Mouse (Mus musculus): Measurements from ENCODE around the gene Mettl27. TPM values are rescaled to one million over a fixed set of nuclear protein-coding genes. Genes with fewer than 3 reads are reported as not detected.
"Not testable (repeated sequence)": the region's sequence is repeated elsewhere in the genome, so short reads cannot be mapped to it uniquely, and the experiment has no call there.

Mettl27 gene
- polyA plus RNA-seq, 1 experiment from 2014 or later: 7.5 TPM

GRCm38 (mm10) chr5:134926726-134927125 is 5.4 kb upstream of the Mettl27 start:
- H3K4me2 ChIP-seq (replicated peaks): no peak overlapping the region
- WGBS: 77% methylated on average over 4 of the region's 4 CpGs
- H3K27ac ChIP-seq: no peak overlapping the region
- no peaks in the 10 kb centered on the region for H3K27me3 ChIP-seq
- H3K36me3 ChIP-seq: no peaks in the 10 kb centered on the region
- H3K4me3 ChIP-seq (replicated peaks): no peak overlapping the region
- no peaks in the 10 kb centered on the region for H3K9me3 ChIP-seq
- no peak overlapping the region for H3K9ac ChIP-seq (replicated peaks)
- ATAC-seq: no peak
- H3K4me1 ChIP-seq (replicated peaks): no peaks in the 10 kb centered on the region

GRCm38 (mm10) chr5:134929988-134930387 is 2.2 kb upstream of the Mettl27 start:
- H3K4me2 ChIP-seq (replicated peaks): no peak overlapping the region
- no peak overlapping the region for H3K4me3 ChIP-seq (replicated peaks)
- H3K27ac ChIP-seq: no peak overlapping the region
- WGBS: 90% methylated on average over 2 of the region's 2 CpGs
- ATAC-seq: no peak
- no peak overlapping the region for H3K9ac ChIP-seq (replicated peaks)
- H3K4me1 ChIP-seq (replicated peaks): peaks cover 7% of the 10 kb centered on the region
- H3K9me3 ChIP-seq: no peaks in the 10 kb centered on the region
- no peaks in the 10 kb centered on the region for H3K27me3 ChIP-seq
- no peaks in the 10 kb centered on the region for H3K36me3 ChIP-seq

GRCm38 (mm10) chr5:134932903-134933276 is 722 bp downstream of the Mettl27 start:
- no peak; the same call in 1 of the 2 replicates for ATAC-seq
- no peaks in the 10 kb centered on the region for H3K36me3 ChIP-seq
- H3K27me3 ChIP-seq: no peaks in the 10 kb centered on the region
- peak overlapping the region; percentile 66 for H3K4me3 ChIP-seq (replicated peaks)
- peak overlapping the region; percentile 94 for H3K4me2 ChIP-seq (replicated peaks)
- 51% methylated on average over 9 of the region's 9 CpGs for WGBS
- no peaks in the 10 kb centered on the region for H3K9me3 ChIP-seq
- no peak overlapping the region for H3K27ac ChIP-seq
- no peak overlapping the region for H3K9ac ChIP-seq (replicated peaks)
- H3K4me1 ChIP-seq (replicated peaks): peaks cover 7% of the 10 kb centered on the region

- H3K27ac ChIP-seq: no peak overlapping the region
- no peaks in the 10 kb centered on the region for H3K27me3 ChIP-seq
- H3K9ac ChIP-seq (replicated peaks): no peak overlapping the region
- peaks cover 7% of the 10 kb centered on the region for H3K4me1 ChIP-seq (replicated peaks)
- ATAC-seq: no peak
- no peaks in the 10 kb centered on the region for H3K9me3 ChIP-seq
- H3K36me3 ChIP-seq: no peaks in the 10 kb centered on the region
- no peak overlapping the region for H3K4me3 ChIP-seq (replicated peaks)
- peak overlapping the region; percentile 94; the same call in 1 of the 2 replicates for H3K4me2 ChIP-seq (replicated peaks)
- WGBS: 92% methylated on average over 8 of the region's 8 CpGs
Measured at GRCm38 (mm10) chr5:134933281-134933680, 1.1 kb downstream of the Mettl27 start.

- not testable (repeated sequence) for H3K9me3 ChIP-seq; ATAC-seq; H3K4me1 ChIP-seq (replicated peaks); H3K4me2 ChIP-seq (replicated peaks); H3K36me3 ChIP-seq; H3K4me3 ChIP-seq (replicated peaks); H3K9ac ChIP-seq (replicated peaks); H3K27ac ChIP-seq; H3K27me3 ChIP-seq
- WGBS: 88% methylated on average over 5 of the region's 5 CpGs
Measured at GRCm38 (mm10) chr5:134933686-134934085, 1.5 kb downstream of the Mettl27 start.

- no peak overlapping the region for H3K27ac ChIP-seq
- peaks cover 7% of the 10 kb centered on the region for H3K4me1 ChIP-seq (replicated peaks)
- no peaks in the 10 kb centered on the region for H3K9me3 ChIP-seq
- H3K4me2 ChIP-seq (replicated peaks): no peak overlapping the region
- no peaks in the 10 kb centered on the region for H3K36me3 ChIP-seq
- H3K9ac ChIP-seq (replicated peaks): no peak overlapping the region
- ATAC-seq: no peak
- H3K27me3 ChIP-seq: no peaks in the 10 kb centered on the region
- H3K4me3 ChIP-seq (replicated peaks): no peak overlapping the region
- WGBS: 94% methylated on average over 3 of the region's 3 CpGs
Measured at GRCm38 (mm10) chr5:134934666-134935065, 2.5 kb downstream of the Mettl27 start.

GRCm38 (mm10) chr5:134936051-134936450 is 3.9 kb downstream of the Mettl27 start:
- Histone ChIP-seq H3K4me1 (replicated peaks) (peaks cover 7% of the 10 kb centered on the region), H3K27ac (no peak overlapping the region), H3K4me3 (replicated peaks) (no peak overlapping the region), H3K9me3 (no peaks in the 10 kb centered on the region), H3K27me3 (no peaks in the 10 kb centered on the region), H3K36me3 (no peaks in the 10 kb centered on the region), H3K4me2 (replicated peaks) (no peak overlapping the region), H3K9ac (replicated peaks) (no peak overlapping the region)
- ATAC-seq: no peak
- WGBS: 92% methylated on average over 6 of the region's 6 CpGs

GRCm38 (mm10) chr5:134936626-134937185 is 4.5 kb downstream of the Mettl27 start:
- WGBS: 91% methylated on average over 6 of the region's 6 CpGs
- Histone ChIP-seq H3K4me3 (replicated peaks) (no peak overlapping the region), H3K36me3 (no peaks in the 10 kb centered on the region), H3K9ac (replicated peaks) (no peak overlapping the region), H3K9me3 (no peaks in the 10 kb centered on the region), H3K27ac (no peak overlapping the region), H3K4me2 (replicated peaks) (no peak overlapping the region), H3K4me1 (replicated peaks) (peaks cover 7% of the 10 kb centered on the region), H3K27me3 (no peaks in the 10 kb centered on the region)
- no peak for ATAC-seq

GRCm38 (mm10) chr5:134939069-134939468 is 6.9 kb downstream of the Mettl27 start:
- 71% methylated on average over 3 of the region's 3 CpGs for WGBS
- ATAC-seq: no peak
- no peaks in the 10 kb centered on the region for H3K36me3 ChIP-seq

GRCm38 (mm10) chr5:134939554-134939953 is 7.4 kb downstream of the Mettl27 start:
- not testable (repeated sequence) for H3K36me3 ChIP-seq; H3K4me2 ChIP-seq (replicated peaks); H3K9me3 ChIP-seq; H3K9ac ChIP-seq (replicated peaks); H3K27me3 ChIP-seq; ATAC-seq; H3K27ac ChIP-seq; H3K4me1 ChIP-seq (replicated peaks); H3K4me3 ChIP-seq (replicated peaks)
- WGBS: 79% methylated on average over 4 of the region's 7 CpGs

More at GRCm38 (mm10) chr5:134939069-134939468, 6.9 kb downstream of the Mettl27 start:
- Histone ChIP-seq H3K4me2 (replicated peaks) (no peak overlapping the region), H3K27me3 (peaks cover 6% of the 10 kb centered on the region; the same call in 1 of the 2 replicates), H3K9me3 (no peaks in the 10 kb centered on the region), H3K4me1 (replicated peaks) (no peaks in the 10 kb centered on the region), H3K9ac (replicated peaks) (no peak overlapping the region), H3K27ac (no peak overlapping the region), H3K4me3 (replicated peaks) (no peak overlapping the region)

- peaks cover 26% of the 10 kb centered on the region for H3K27me3 ChIP-seq
- no peaks in the 10 kb centered on the region for H3K9me3 ChIP-seq
- 88% methylated on average over 14 of the region's 14 CpGs for WGBS
- H3K36me3 ChIP-seq: no peaks in the 10 kb centered on the region
- H3K4me2 ChIP-seq (replicated peaks): no peak overlapping the region
- H3K4me1 ChIP-seq (replicated peaks): peaks cover 5% of the 10 kb centered on the region; the same call in 1 of the 2 replicates
- H3K27ac ChIP-seq: no peak overlapping the region
- ATAC-seq: no peak
- no peak overlapping the region for H3K4me3 ChIP-seq (replicated peaks)
- H3K9ac ChIP-seq (replicated peaks): no peak overlapping the region
Measured at GRCm38 (mm10) chr5:134941472-134942209, 9.5 kb downstream of the Mettl27 start.

- H3K36me3 ChIP-seq: no peaks in the 10 kb centered on the region
- WGBS: 87% methylated on average over 2 of the region's 2 CpGs
- no peak for ATAC-seq
Measured at GRCm38 (mm10) chr5:134942740-134943139, 10.6 kb downstream of the Mettl27 start.

More at GRCm38 (mm10) chr5:134942740-134943139, 10.6 kb downstream of the Mettl27 start:
- no peak overlapping the region for H3K4me3 ChIP-seq (replicated peaks)
- H3K4me2 ChIP-seq (replicated peaks): no peak overlapping the region
- peaks cover 37% of the 10 kb centered on the region for H3K27me3 ChIP-seq
- H3K9me3 ChIP-seq: no peaks in the 10 kb centered on the region
- H3K4me1 ChIP-seq (replicated peaks): peaks cover 8% of the 10 kb centered on the region; the same call in 1 of the 2 replicates
- no peak overlapping the region for H3K27ac ChIP-seq
- no peak overlapping the region for H3K9ac ChIP-seq (replicated peaks)
